Mouse (Mus musculus) kidney, postnatal 4 days (tissue): Measurements from ENCODE around the gene Tmem200a.
"Not testable (repeated sequence)": the region's sequence is repeated elsewhere in the genome, so short reads cannot be mapped to it uniquely, and the experiment has no call there.

Source experiments
- DNase-seq, 2 experiments: peaks; one replicate each; pipeline ENCODE4 v3.0.0; 2021; ENCODE audit warnings: mixed read lengths in 2 of 2

Tmem200a gene

GRCm38 (mm10) chr10:25962863-25963262 lies 116.0 kb downstream of the Tmem200a start:
- no peak for DNase-seq

- DNase-seq, result no peak
These were observed 117.8 kb downstream of the Tmem200a start for GRCm38 (mm10) chr10:25961066-25961465.

GRCm38 (mm10) chr10:25958762-25959753 lies 119.8 kb downstream of the Tmem200a start:
- no peak for DNase-seq

- DNase-seq, result no peak
These were observed 124.1 kb downstream of the Tmem200a start for GRCm38 (mm10) chr10:25954641-25955228.

- DNase-seq, result no peak
These were observed 126.0 kb downstream of the Tmem200a start for GRCm38 (mm10) chr10:25952838-25953237.

- DNase-seq, result no peak
These were observed 126.7 kb downstream of the Tmem200a start for GRCm38 (mm10) chr10:25952150-25952549.

GRCm38 (mm10) chr10:25945866-25946265 lies 133.0 kb downstream of the Tmem200a start:
- no peak for DNase-seq

GRCm38 (mm10) chr10:25944641-25945040 lies 134.2 kb downstream of the Tmem200a start:
- no peak for DNase-seq

- no peak for DNase-seq
These were observed 147.1 kb downstream of the Tmem200a start for GRCm38 (mm10) chr10:25931796-25932195.

GRCm38 (mm10) chr10:25929401-25930150 lies 149.3 kb downstream of the Tmem200a start:
- DNase-seq, result peak in 1 of 2 experiments; percentile 17

GRCm38 (mm10) chr10:25928861-25929368 lies 149.9 kb downstream of the Tmem200a start:
- DNase-seq, result no peak

GRCm38 (mm10) chr10:25928448-25928786 lies 150.4 kb downstream of the Tmem200a start:
- no peak for DNase-seq

GRCm38 (mm10) chr10:25927553-25928447 lies 151.1 kb downstream of the Tmem200a start:
- DNase-seq, result peak in 1 of 2 experiments; percentile 4

GRCm38 (mm10) chr10:25920640-25921278 lies 158.1 kb downstream of the Tmem200a start:
- DNase-seq, result no peak

GRCm38 (mm10) chr10:25918103-25918502 lies 160.7 kb downstream of the Tmem200a start:
- DNase-seq, result no peak

- DNase-seq, result no peak
These were observed 168.6 kb downstream of the Tmem200a start for GRCm38 (mm10) chr10:25910270-25910669.

GRCm38 (mm10) chr10:25908027-25909012 lies 170.5 kb downstream of the Tmem200a start:
- DNase-seq, result no peak

- not testable (repeated sequence) for DNase-seq
These were observed 184.7 kb downstream of the Tmem200a start for GRCm38 (mm10) chr10:25894126-25894525.

- no peak for DNase-seq
These were observed 191.6 kb downstream of the Tmem200a start for GRCm38 (mm10) chr10:25887225-25887624.

- no peak for DNase-seq
These were observed 194.3 kb downstream of the Tmem200a start for GRCm38 (mm10) chr10:25884512-25884911.
